Mouse (Mus musculus): Measurements from ENCODE around the gene Hpse2. TPM values are rescaled to one million over a fixed set of nuclear protein-coding genes. Genes with fewer than 3 reads are reported as not detected.

The Hpse2 gene
- total RNA-seq, 1 experiment = 0.27 TPM

GRCm38 (mm10) chr19:42980537-42980936 is 407.6 kb downstream of the Hpse2 start:
- no peak overlapping the region for H3K4me3 ChIP-seq (ENCODE audit: insufficient read depth in 1 of 2, low read depth in 1 of 2, low read length in 2 of 2, poor library complexity in 1 of 2, severe bottlenecking in 1 of 2)

GRCm38 (mm10) chr19:42977938-42978337 is 410.2 kb downstream of the Hpse2 start:
- in situ Hi-C loops (cut with MboI; ENCODE audit: low sequenced_read_pairs in 2 of 2, unreplicated experiment in 2 of 2) = no loop called here
- Histone ChIP-seq H3K36me3 (ENCODE audit: control insufficient read depth, insufficient read depth, low read length, poor library complexity, severe bottlenecking) (no peaks in the 10 kb centered on the region), H3K9me3 (ENCODE audit: control insufficient read depth, insufficient read depth, low read depth, low read length) (no peaks in the 10 kb centered on the region), H3K27ac (ENCODE audit: insufficient read depth, low read depth, low read length, poor library complexity, severe bottlenecking) (no peak overlapping the region), H3K4me3 (ENCODE audit: insufficient read depth in 1 of 2, low read depth in 1 of 2, low read length in 2 of 2, poor library complexity in 1 of 2, severe bottlenecking in 1 of 2) (no peak overlapping the region), H3K9ac (ENCODE audit: insufficient read depth, low read depth, low read length, poor library complexity, severe bottlenecking) (no peak overlapping the region), H3K4me1 (ENCODE audit: control insufficient read depth in 2 of 2, insufficient read depth in 2 of 2, low read length in 2 of 2, poor library complexity in 1 of 2) (no peaks in the 10 kb centered on the region)
- TF ChIP-seq MAFK (IDR thresholded peaks at IDR 0.05; ENCODE audit: insufficient read depth, low read depth, low read length) (no peak), ZC3H11A (IDR thresholded peaks at IDR 0.05; ENCODE audit: borderline replicate concordance, low read depth, low read length) (no peak), HCFC1 (IDR thresholded peaks at IDR 0.05; ENCODE audit: borderline replicate concordance, insufficient read depth, low read length) (no peak), ZNF384 (IDR thresholded peaks at IDR 0.05; ENCODE audit: low read depth, low read length) (no peak), CHD2 (IDR thresholded peaks at IDR 0.05; ENCODE audit: low read depth, low read length) (no peak)
- DNase-seq (ENCODE audit: low read depth, low spot score) = no peak

More at GRCm38 (mm10) chr19:42980537-42980936, 407.6 kb downstream of the Hpse2 start:
- H3K9me3 ChIP-seq (ENCODE audit: control insufficient read depth, insufficient read depth, low read depth, low read length) = no peaks in the 10 kb centered on the region
- DNase-seq (ENCODE audit: low read depth, low spot score) = peak; percentile 4
- no peak overlapping the region for H3K9ac ChIP-seq (ENCODE audit: insufficient read depth, low read depth, low read length, poor library complexity, severe bottlenecking)
- H3K4me1 ChIP-seq (ENCODE audit: control insufficient read depth in 2 of 2, insufficient read depth in 2 of 2, low read length in 2 of 2, poor library complexity in 1 of 2) = no peaks in the 10 kb centered on the region
- in situ Hi-C loops (cut with MboI; ENCODE audit: low sequenced_read_pairs in 2 of 2, unreplicated experiment in 2 of 2) = no loop called here
- TF ChIP-seq HCFC1 (IDR thresholded peaks at IDR 0.05; ENCODE audit: borderline replicate concordance, insufficient read depth, low read length) = no peak
- no peak for TF ChIP-seq ZC3H11A (IDR thresholded peaks at IDR 0.05; ENCODE audit: borderline replicate concordance, low read depth, low read length)
- no peak for TF ChIP-seq CHD2 (IDR thresholded peaks at IDR 0.05; ENCODE audit: low read depth, low read length)
- no peaks in the 10 kb centered on the region for H3K36me3 ChIP-seq (ENCODE audit: control insufficient read depth, insufficient read depth, low read length, poor library complexity, severe bottlenecking)
- no peak overlapping the region for H3K27ac ChIP-seq (ENCODE audit: insufficient read depth, low read depth, low read length, poor library complexity, severe bottlenecking)

GRCm38 (mm10) chr19:42973740-42974139 is 414.4 kb downstream of the Hpse2 start:
- Histone ChIP-seq H3K36me3 (ENCODE audit: control insufficient read depth, insufficient read depth, low read length, poor library complexity, severe bottlenecking) (no peaks in the 10 kb centered on the region), H3K9me3 (ENCODE audit: control insufficient read depth, insufficient read depth, low read depth, low read length) (no peaks in the 10 kb centered on the region), H3K4me1 (ENCODE audit: control insufficient read depth in 2 of 2, insufficient read depth in 2 of 2, low read length in 2 of 2, poor library complexity in 1 of 2) (no peaks in the 10 kb centered on the region), H3K27ac (ENCODE audit: insufficient read depth, low read depth, low read length, poor library complexity, severe bottlenecking) (no peak overlapping the region), H3K9ac (ENCODE audit: insufficient read depth, low read depth, low read length, poor library complexity, severe bottlenecking) (no peak overlapping the region), H3K4me3 (ENCODE audit: insufficient read depth in 1 of 2, low read depth in 1 of 2, low read length in 2 of 2, poor library complexity in 1 of 2, severe bottlenecking in 1 of 2) (no peak overlapping the region)
- no peak for TF ChIP-seq ZC3H11A (IDR thresholded peaks at IDR 0.05; ENCODE audit: borderline replicate concordance, low read depth, low read length)
- no peak for TF ChIP-seq CHD2 (IDR thresholded peaks at IDR 0.05; ENCODE audit: low read depth, low read length)
- no peak for TF ChIP-seq ZNF384 (IDR thresholded peaks at IDR 0.05; ENCODE audit: low read depth, low read length)
- TF ChIP-seq MAFK (IDR thresholded peaks at IDR 0.05; ENCODE audit: insufficient read depth, low read depth, low read length) = no peak
- TF ChIP-seq HCFC1 (IDR thresholded peaks at IDR 0.05; ENCODE audit: borderline replicate concordance, insufficient read depth, low read length) = no peak
- DNase-seq (ENCODE audit: low read depth, low spot score) = no peak
- in situ Hi-C loops (cut with MboI; ENCODE audit: low sequenced_read_pairs in 2 of 2, unreplicated experiment in 2 of 2) = no loop called here

- Histone ChIP-seq H3K27ac (ENCODE audit: insufficient read depth, low read depth, low read length, poor library complexity, severe bottlenecking) (no peak overlapping the region), H3K9ac (ENCODE audit: insufficient read depth, low read depth, low read length, poor library complexity, severe bottlenecking) (no peak overlapping the region), H3K9me3 (ENCODE audit: control insufficient read depth, insufficient read depth, low read depth, low read length) (no peaks in the 10 kb centered on the region), H3K36me3 (ENCODE audit: control insufficient read depth, insufficient read depth, low read length, poor library complexity, severe bottlenecking) (no peaks in the 10 kb centered on the region), H3K4me1 (ENCODE audit: control insufficient read depth in 2 of 2, insufficient read depth in 2 of 2, low read length in 2 of 2, poor library complexity in 1 of 2) (no peaks in the 10 kb centered on the region), H3K4me3 (ENCODE audit: insufficient read depth in 1 of 2, low read depth in 1 of 2, low read length in 2 of 2, poor library complexity in 1 of 2, severe bottlenecking in 1 of 2) (no peak overlapping the region)
- in situ Hi-C loops (cut with MboI; ENCODE audit: low sequenced_read_pairs in 2 of 2, unreplicated experiment in 2 of 2) = no loop called here
- TF ChIP-seq ZC3H11A (IDR thresholded peaks at IDR 0.05; ENCODE audit: borderline replicate concordance, low read depth, low read length) (no peak), ZNF384 (IDR thresholded peaks at IDR 0.05; ENCODE audit: low read depth, low read length) (no peak), MAFK (IDR thresholded peaks at IDR 0.05; ENCODE audit: insufficient read depth, low read depth, low read length) (no peak), CHD2 (IDR thresholded peaks at IDR 0.05; ENCODE audit: low read depth, low read length) (no peak), HCFC1 (IDR thresholded peaks at IDR 0.05; ENCODE audit: borderline replicate concordance, insufficient read depth, low read length) (no peak)
- no peak for DNase-seq (ENCODE audit: low read depth, low spot score)
These were observed 423.0 kb downstream of the Hpse2 start for GRCm38 (mm10) chr19:42965171-42965570.

DNA sequence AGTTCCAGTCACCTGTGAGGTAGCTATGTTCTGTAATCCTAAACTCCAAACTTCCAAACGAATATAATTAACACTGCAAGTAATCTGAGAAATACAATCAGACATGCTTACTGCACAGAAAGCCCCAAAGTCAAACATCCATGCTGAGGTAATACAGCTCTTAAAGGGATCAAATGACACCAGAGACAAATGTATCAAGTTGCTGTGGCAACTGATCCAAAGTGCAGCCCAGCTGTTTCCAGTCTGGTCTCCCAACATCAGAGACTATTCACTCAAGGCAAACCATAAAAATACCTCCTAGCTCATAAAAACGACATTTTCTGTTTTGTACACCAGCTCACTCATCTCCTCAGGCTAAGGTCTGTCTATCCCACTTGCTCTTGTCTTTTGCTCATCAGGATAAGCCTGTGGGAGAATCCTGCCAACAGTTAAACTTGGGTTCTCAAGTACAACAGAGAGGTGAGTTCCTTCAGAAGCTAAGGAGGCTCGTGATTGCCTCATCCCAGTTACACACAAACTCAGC is 440.0 kb downstream of the Hpse2 start:
- TF ChIP-seq ZNF384 (IDR thresholded peaks at IDR 0.05; ENCODE audit: low read depth, low read length) (no peak), HCFC1 (IDR thresholded peaks at IDR 0.05; ENCODE audit: borderline replicate concordance, insufficient read depth, low read length) (no peak), CHD2 (IDR thresholded peaks at IDR 0.05; ENCODE audit: low read depth, low read length) (no peak), MAFK (IDR thresholded peaks at IDR 0.05; ENCODE audit: insufficient read depth, low read depth, low read length) (no peak), ZC3H11A (IDR thresholded peaks at IDR 0.05; ENCODE audit: borderline replicate concordance, low read depth, low read length) (no peak)
- Histone ChIP-seq H3K27ac (ENCODE audit: insufficient read depth, low read depth, low read length, poor library complexity, severe bottlenecking) (no peak overlapping the region), H3K4me3 (ENCODE audit: insufficient read depth in 1 of 2, low read depth in 1 of 2, low read length in 2 of 2, poor library complexity in 1 of 2, severe bottlenecking in 1 of 2) (no peak overlapping the region), H3K9ac (ENCODE audit: insufficient read depth, low read depth, low read length, poor library complexity, severe bottlenecking) (no peak overlapping the region), H3K36me3 (ENCODE audit: control insufficient read depth, insufficient read depth, low read length, poor library complexity, severe bottlenecking) (no peaks in the 10 kb centered on the region), H3K9me3 (ENCODE audit: control insufficient read depth, insufficient read depth, low read depth, low read length) (no peaks in the 10 kb centered on the region), H3K4me1 (ENCODE audit: control insufficient read depth in 2 of 2, insufficient read depth in 2 of 2, low read length in 2 of 2, poor library complexity in 1 of 2) (no peaks in the 10 kb centered on the region)
- DNase-seq (ENCODE audit: low read depth, low spot score) = no peak
- in situ Hi-C loops (cut with MboI; ENCODE audit: low sequenced_read_pairs in 2 of 2, unreplicated experiment in 2 of 2) = no loop called here
